Mouse (Mus musculus) embryonic facial prominence, embryonic 10.5 days (tissue): ENCODE measurements around the gene Qrsl1. TPM values are rescaled to one million over a fixed set of nuclear protein-coding genes. Genes with fewer than 3 reads are reported as not detected.

Experiments
- polyA plus RNA-seq: library from polyadenylated mRNA; unstranded; fragments of >200 nt; fragmentation: Nextera tagmentation; extraction: Ambion mirVana; gene quantifications from 2 replicates; pipeline ENCODE4 v1.2.1, GENCODE M21; 2016

Gene Qrsl1
- polyA plus RNA-seq, 1 experiment from 2014 or later = 28.1 TPM

Other genes starting within 250 kb of the Qrsl1 start
- 19.5 and 21.1 TPM in 2 replicates for gene Rtn4ip1, start 62 bp upstream of the Qrsl1 start, polyA plus RNA-seq
- 0.78 and 0.83 TPM in 2 replicates for gene Crybg1, start 247.1 kb upstream of the Qrsl1 start, polyA plus RNA-seq